Mouse (Mus musculus): ENCODE measurements around the gene Rdh12.
A peak's percentile ranks its signal among the peaks of the same experiment; 100 is the strongest.
"Not testable (repeated sequence)": the region's sequence is repeated elsewhere in the genome, so short reads cannot be mapped to it uniquely, and the experiment has no call there.

The Rdh12 gene

GRCm38 (mm10) chr12:79208703-79209464 lies at the start of gene Rdh12:
TSS of gene Rdh12 (plus strand) at chr12:79208914.
- peak in 1 of 2 experiments; percentile 54 for DNase-seq (ENCODE audit: low spot score in 2 of 2)

GRCm38 (mm10) chr12:79162876-79163275 lies 45.8 kb upstream of the Rdh12 start:
- no peak for DNase-seq (ENCODE audit: low spot score in 2 of 2)

- no peak for DNase-seq (ENCODE audit: low spot score in 2 of 2)
Measured at GRCm38 (mm10) chr12:79169173-79169572, 39.5 kb upstream of the Rdh12 start.

- DNase-seq (ENCODE audit: low spot score in 2 of 2): no peak
Measured at GRCm38 (mm10) chr12:79170421-79170820, 38.3 kb upstream of the Rdh12 start.

GRCm38 (mm10) chr12:79171269-79171995 lies 37.3 kb upstream of the Rdh12 start:
- DNase-seq (ENCODE audit: low spot score in 2 of 2): no peak

- peak; percentile 91 to 97 for DNase-seq (ENCODE audit: low spot score in 2 of 2)
Measured at GRCm38 (mm10) chr12:79172019-79172941, 36.4 kb upstream of the Rdh12 start, which contains the start of gene Vti1b. TSS of gene Vti1b (minus strand) at chr12:79172667.

- DNase-seq (ENCODE audit: low spot score in 2 of 2): peak in 1 of 2 experiments; percentile 50
Measured at GRCm38 (mm10) chr12:79173721-79174120, 35.0 kb upstream of the Rdh12 start.

- no peak for DNase-seq (ENCODE audit: low spot score in 2 of 2)
Measured at GRCm38 (mm10) chr12:79175998-79176397, 32.7 kb upstream of the Rdh12 start.

- not testable (repeated sequence) for DNase-seq (ENCODE audit: low spot score in 2 of 2)
Measured at GRCm38 (mm10) chr12:79185160-79185559, 23.6 kb upstream of the Rdh12 start.

GRCm38 (mm10) chr12:79190931-79191673 lies 17.6 kb upstream of the Rdh12 start:
- peak; percentile 58 to 83 for DNase-seq (ENCODE audit: low spot score in 2 of 2)

- peak; percentile 63 to 86 for DNase-seq (ENCODE audit: low spot score in 2 of 2)
Measured at GRCm38 (mm10) chr12:79191701-79192100, 17.0 kb upstream of the Rdh12 start.

- no peak for DNase-seq (ENCODE audit: low spot score in 2 of 2)
Measured at GRCm38 (mm10) chr12:79192193-79192592, 16.5 kb upstream of the Rdh12 start, which contains the start of gene Rdh11. TSS of gene Rdh11 (minus strand) at chr12:79192293.

GRCm38 (mm10) chr12:79193441-79193840 lies 15.3 kb upstream of the Rdh12 start:
- DNase-seq (ENCODE audit: low spot score in 2 of 2): peak; percentile 45 to 84

- no peak for DNase-seq (ENCODE audit: low spot score in 2 of 2)
Measured at GRCm38 (mm10) chr12:79197105-79197504, 11.6 kb upstream of the Rdh12 start.

GRCm38 (mm10) chr12:79201882-79202281 lies 6.8 kb upstream of the Rdh12 start:
- DNase-seq (ENCODE audit: low spot score in 2 of 2): no peak

GRCm38 (mm10) chr12:79211447-79211846 lies 2.7 kb downstream of the Rdh12 start:
- no peak for DNase-seq (ENCODE audit: low spot score in 2 of 2)

GRCm38 (mm10) chr12:79217511-79217910 lies 8.8 kb downstream of the Rdh12 start:
- no peak for DNase-seq (ENCODE audit: low spot score in 2 of 2)

GRCm38 (mm10) chr12:79235485-79236080 lies 26.9 kb downstream of the Rdh12 start:
- no peak for DNase-seq (ENCODE audit: low spot score in 2 of 2)

GRCm38 (mm10) chr12:79241985-79242384 lies 33.3 kb downstream of the Rdh12 start:
- DNase-seq (ENCODE audit: low spot score in 2 of 2): no peak

GRCm38 (mm10) chr12:79242921-79243320 lies 34.2 kb downstream of the Rdh12 start:
- no peak for DNase-seq (ENCODE audit: low spot score in 2 of 2)

GRCm38 (mm10) chr12:79248110-79248509 lies 39.4 kb downstream of the Rdh12 start:
- DNase-seq (ENCODE audit: low spot score in 2 of 2): no peak
